35 mouse cellular contexts compared by ENCODE assay signal in the genomic region with DNA sequence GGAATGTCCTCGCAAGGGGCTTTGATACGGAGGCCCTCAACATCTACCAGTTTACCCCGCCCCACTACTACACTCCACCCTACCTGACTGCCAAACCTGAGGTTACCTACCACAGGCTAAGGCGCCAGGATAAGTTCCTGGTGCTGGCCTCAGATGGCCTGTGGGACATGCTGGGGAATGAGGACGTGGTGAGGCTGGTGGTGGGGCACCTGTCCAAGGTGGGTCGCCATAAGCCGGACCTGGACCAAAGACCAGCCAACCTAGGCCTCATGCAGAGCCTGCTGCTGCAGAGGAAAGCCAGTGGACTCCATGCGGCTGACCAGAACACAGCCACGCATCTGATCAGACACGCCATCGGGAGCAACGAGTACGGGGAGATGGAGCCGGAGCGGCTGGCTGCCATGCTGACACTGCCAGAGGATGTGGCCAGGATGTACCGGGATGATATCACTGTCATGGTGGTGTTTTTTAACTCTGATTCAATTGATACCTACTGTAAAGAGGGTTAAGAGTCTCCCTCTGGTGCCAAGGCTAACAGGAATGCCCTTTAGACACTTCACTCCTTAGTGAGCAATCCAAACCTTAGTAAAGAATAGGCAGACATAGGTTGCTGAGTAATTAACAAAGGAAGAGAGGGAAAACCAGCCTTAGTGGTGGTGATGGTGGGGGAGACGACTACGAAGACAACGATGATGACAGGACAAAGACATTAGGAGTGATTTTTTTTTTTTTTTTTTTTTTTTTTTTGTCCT. TPM values are rescaled to one million over a fixed set of nuclear protein-coding genes. Genes with fewer than 3 reads are reported as not detected.
DNase-seq lines count a peak whose midpoint lies in the region; ATAC-seq and TF ChIP-seq lines count a peak whose summit lies in the region.
"Had no signal": no experiment of that assay in that cellular context is flagged by ENCODE, and none has a peak within 500 bp of the region (broad histone marks: within the 10 kb centered on the region; RNA-seq: fewer than 3 reads in every experiment).

No protein-coding gene starts in this region.

- no peak for TF ChIP-seq POLR2A in liver, adult 2 months (IDR thresholded peaks at IDR 0.05; ENCODE audit: extremely low read depth, insufficient read depth, low read length)

- peaks cover 27% of the 10 kb centered on the region for H3K79me2 ChIP-seq in liver, adult 2 months (ENCODE audit: control insufficient read depth, insufficient read depth, low read length)

- no peaks in the 10 kb centered on the region for H3K4me1 ChIP-seq in forebrain, embryonic 11.5 days (replicated peaks; ENCODE audit: control insufficient read depth, insufficient read depth, low read length)
- peaks cover 17% of the 10 kb centered on the region for H3K4me1 ChIP-seq in forebrain, embryonic 12.5 days
- H3K4me1 ChIP-seq in liver, adult 2 months (ENCODE audit: control insufficient read depth, insufficient read depth, low read length), result peaks cover 45% of the 10 kb centered on the region
- H3K4me1 ChIP-seq in liver, embryonic 12.5 days, result peaks cover 35% of the 10 kb centered on the region
- H3K4me1 ChIP-seq in G1E (ENCODE audit: insufficient read depth, low read depth, low read length), result peaks cover 71% of the 10 kb centered on the region

- no peak for ATAC-seq in forebrain, embryonic 11.5 days (replicated peaks; ENCODE audit: low FRiP score)
- no peak for ATAC-seq in forebrain, embryonic 12.5 days (ENCODE audit: low FRiP score)
- no peak for ATAC-seq in liver, embryonic 12.5 days
- ATAC-seq in G1E (ENCODE audit: extremely low read depth, insufficient number of reproducible peaks, low FRiP score, poor library complexity, severe bottlenecking), result no peak
- ATAC-seq: forebrain, embryonic 14.5 days; forebrain, postnatal 0 days; hindbrain, embryonic 16.5 days; intestine, embryonic 15.5 days; Patski had no signal

- H3K9ac ChIP-seq in forebrain, embryonic 11.5 days (ENCODE audit: low read length), result no peak overlapping the region
- H3K9ac ChIP-seq in forebrain, embryonic 12.5 days, result no peak overlapping the region
- 0 out of 2 replicates have a peak overlapping the region, but pooled peaks have one; percentile 1 for H3K9ac ChIP-seq in liver, adult 2 months (ENCODE audit: low read depth, low read length)
- H3K9ac ChIP-seq in liver, embryonic 12.5 days, result no peak overlapping the region
- H3K9ac ChIP-seq: embryonic facial prominence, embryonic 13.5 days; forebrain, postnatal 0 days; heart, embryonic 12.5 days; heart, embryonic 15.5 days; hindbrain, embryonic 12.5 days; intestine, embryonic 15.5 days had no signal

- H3K9me3 ChIP-seq in forebrain, embryonic 11.5 days (ENCODE audit: control insufficient read depth, low read length), result no peaks in the 10 kb centered on the region
- H3K9me3 ChIP-seq in forebrain, embryonic 12.5 days, result no peaks in the 10 kb centered on the region
- H3K9me3 ChIP-seq in liver, embryonic 12.5 days (replicated peaks), result no peaks in the 10 kb centered on the region
- H3K9me3 ChIP-seq in G1E (replicated peaks), result no peaks in the 10 kb centered on the region
- H3K9me3 ChIP-seq: embryonic facial prominence, embryonic 10.5 days; embryonic facial prominence, embryonic 13.5 days; heart, embryonic 12.5 days; heart, embryonic 15.5 days; hindbrain, embryonic 12.5 days; intestine, embryonic 15.5 days had no signal

- peak; percentile 48 for DNase-seq in forebrain, embryonic 11.5 days (ENCODE audit: low spot score)
- DNase-seq in liver, adult 2 months (ENCODE audit: extremely low read depth, low read depth, low spot score), result peak; percentile 60
- no peak for DNase-seq in G1E (ENCODE audit: low spot score)
- DNase-seq in ovary, postnatal 14 days (ENCODE audit: low spot score), result no peak
- DNase-seq in kidney, adult 18-20 months, result no peak
- DNase-seq: adrenal gland, adult 2 months; adrenal gland, postnatal 14 days; B cell, adult 2 months; cerebellum, adult 11-12 months; cerebellum, adult 8-10 months; cerebellum, postnatal 10 days; cerebellum, postnatal 36 days; embryo, embryonic 11 days; forebrain, postnatal 0 days; gastrocnemius, adult 2 months; gastrocnemius, postnatal 14 days; heart, adult 18-20 months; heart, postnatal 14 days; heart, postnatal 4 days had no signal

- H3K4me3 ChIP-seq in forebrain, embryonic 11.5 days (ENCODE audit: low read depth, low read length), result no peak overlapping the region
- H3K4me3 ChIP-seq in forebrain, embryonic 12.5 days (replicated peaks), result no peak overlapping the region
- no peak overlapping the region; the same call in 1 of the 2 replicates for H3K4me3 ChIP-seq in liver, adult 2 months (ENCODE audit: insufficient read depth, low read depth, low read length)
- H3K4me3 ChIP-seq in liver, embryonic 12.5 days, result no peak overlapping the region
- peak overlapping the region; percentile 48; the same call in 1 of the 2 replicates for H3K4me3 ChIP-seq in G1E (ENCODE audit: low read depth, low read length)
- H3K4me3 ChIP-seq: embryonic facial prominence, embryonic 10.5 days; embryonic facial prominence, embryonic 13.5 days; erythroblast, embryonic 14.5 days; gastrocnemius, adult 2 months; heart, embryonic 12.5 days; heart, embryonic 15.5 days; hindbrain, embryonic 12.5 days; intestine, embryonic 15.5 days had no signal

- no peaks in the 10 kb centered on the region for H3K27me3 ChIP-seq in forebrain, embryonic 11.5 days (ENCODE audit: control insufficient read depth, insufficient read depth, low read length)
- H3K27me3 ChIP-seq in forebrain, embryonic 12.5 days, result no peaks in the 10 kb centered on the region
- no peaks in the 10 kb centered on the region for H3K27me3 ChIP-seq in liver, adult 2 months (ENCODE audit: control insufficient read depth, insufficient read depth, low read length)
- no peaks in the 10 kb centered on the region for H3K27me3 ChIP-seq in liver, embryonic 12.5 days (replicated peaks)
- no peaks in the 10 kb centered on the region for H3K27me3 ChIP-seq in G1E (ENCODE audit: insufficient read depth, low read length)
- H3K27me3 ChIP-seq: CH12.LX; embryonic facial prominence, embryonic 13.5 days; heart, embryonic 12.5 days; heart, embryonic 15.5 days; hindbrain, embryonic 12.5 days; intestine, embryonic 15.5 days; Patski had no signal

- no peak overlapping the region for H3K27ac ChIP-seq in forebrain, embryonic 11.5 days (ENCODE audit: low read depth, low read length)
- H3K27ac ChIP-seq in forebrain, embryonic 12.5 days, result no peak overlapping the region
- peak overlapping the region; percentile 9; the same call in 1 of the 2 replicates for H3K27ac ChIP-seq in liver, adult 2 months (replicated peaks; ENCODE audit: insufficient read depth, low read depth, low read length)
- H3K27ac ChIP-seq in liver, embryonic 12.5 days, result no peak overlapping the region
- H3K27ac ChIP-seq: embryonic facial prominence, embryonic 10.5 days; embryonic facial prominence, embryonic 13.5 days; gastrocnemius, adult 2 months; heart, embryonic 15.5 days; hindbrain, embryonic 12.5 days; intestine, embryonic 15.5 days had no signal

- 96% methylated on average over 19 of the region's 19 CpGs for WGBS in forebrain, embryonic 11.5 days
- 95% methylated on average over 19 of the region's 19 CpGs for WGBS in forebrain, embryonic 12.5 days
- 83% methylated on average over 19 of the region's 19 CpGs for WGBS in liver, adult 2 months
- 84% methylated on average over 19 of the region's 19 CpGs for WGBS in liver, embryonic 12.5 days (ENCODE audit: insufficient replicate concordance)

- no peak overlapping the region for H3K4me2 ChIP-seq in forebrain, embryonic 11.5 days (ENCODE audit: low read depth, low read length, severe bottlenecking)
- no peak overlapping the region for H3K4me2 ChIP-seq in forebrain, embryonic 12.5 days
- no peak overlapping the region for H3K4me2 ChIP-seq in liver, embryonic 12.5 days
- H3K4me2 ChIP-seq: embryonic facial prominence, embryonic 13.5 days; heart, embryonic 12.5 days; heart, embryonic 15.5 days; hindbrain, embryonic 12.5 days; intestine, embryonic 15.5 days had no signal

- peaks cover 7% of the 10 kb centered on the region for H3K36me3 ChIP-seq in forebrain, embryonic 11.5 days (ENCODE audit: control insufficient read depth, insufficient read depth, low read length)
- H3K36me3 ChIP-seq in forebrain, embryonic 12.5 days (replicated peaks), result peaks cover 26% of the 10 kb centered on the region
- peaks cover 25% of the 10 kb centered on the region for H3K36me3 ChIP-seq in liver, adult 2 months (ENCODE audit: control insufficient read depth, insufficient read depth, low read length)
- H3K36me3 ChIP-seq in liver, embryonic 12.5 days, result peaks cover 29% of the 10 kb centered on the region
- H3K36me3 ChIP-seq in G1E (replicated peaks), result peaks cover 66% of the 10 kb centered on the region

- no peak for TF ChIP-seq CTCF in liver, adult 2 months (IDR thresholded peaks at IDR 0.05; ENCODE audit: low read depth, low read length)
- no peak for TF ChIP-seq CTCF in G1E (IDR thresholded peaks at IDR 0.05; ENCODE audit: low read depth, low read length)

RNA-seq across cellular contexts. Expression of gene Pdp2, which starts 3.5 kb away (rescaled TPM):
- 16.5 and 18.7 TPM in 2 replicates for polyA plus RNA-seq in forebrain, embryonic 11.5 days (2014; fragmentation: Nextera tagmentation; extraction: Ambion mirVana)
- 14.2 and 14.9 TPM in 2 replicates for polyA plus RNA-seq in forebrain, embryonic 12.5 days (2016; fragmentation: Nextera tagmentation; extraction: Ambion mirVana)
- 16.4 and 20.0 TPM in 2 replicates for total RNA-seq in liver, adult 2 months (2014; rRNA removed)
- polyA plus RNA-seq in liver, adult 2 months (2012; rRNA removed), result 9.6 and 11.9 TPM in 2 replicates
- polyA plus RNA-seq in liver, embryonic 12.5 days (2016; fragmentation: Nextera tagmentation; extraction: Ambion mirVana), result 5.8 and 6.0 TPM in 2 replicates
- total RNA-seq in G1E (2014; fragmentation: Nextera tagmentation) (14.2 and 17.7 TPM in 2 replicates), G1E (2017) (20.4 and 22.8 TPM in 2 replicates)
- polyA plus RNA-seq in G1E (2012), result 3.1 and 4.4 TPM in 2 replicates

RNA-seq across cellular contexts. Expression of gene Cdh16, which starts 29.4 kb away (rescaled TPM):
- polyA plus RNA-seq in forebrain, embryonic 11.5 days (2014; fragmentation: Nextera tagmentation; extraction: Ambion mirVana), result not detected in 2 replicates
- polyA plus RNA-seq in forebrain, embryonic 12.5 days (2016; fragmentation: Nextera tagmentation; extraction: Ambion mirVana), result not detected in 2 replicates
- total RNA-seq in liver, adult 2 months (2014; rRNA removed), result 0.07 TPM in 1 of 2 replicates, not detected in the other
- polyA plus RNA-seq in liver, adult 2 months (2012; rRNA removed), result not detected in 2 replicates
- polyA plus RNA-seq in liver, embryonic 12.5 days (2016; fragmentation: Nextera tagmentation; extraction: Ambion mirVana), result 0.21 and 0.36 TPM in 2 replicates
- not detected in 2 replicates for total RNA-seq in G1E (2014; fragmentation: Nextera tagmentation)
- total RNA-seq in G1E (2017), result 0.17 and 0.22 TPM in 2 replicates
- not detected in 2 replicates for polyA plus RNA-seq in G1E (2012)
- total RNA-seq: adrenal gland, adult 2 months; adrenal gland, postnatal 14 days; CH12.LX; forebrain, postnatal 0 days; gastrocnemius, adult 2 months; gastrocnemius, postnatal 14 days had no signal
- polyA plus RNA-seq: adrenal gland, adult 2 months; brain, embryonic 14.5 days; cortical plate, adult 2 months; embryonic facial prominence, embryonic 10.5 days; embryonic facial prominence, embryonic 13.5 days; erythroblast, embryonic 14.5 days; forebrain, embryonic 14.5 days; forebrain, postnatal 0 days; frontal cortex, adult 2 months; hindbrain, embryonic 12.5 days; hindbrain, embryonic 16.5 days had no signal

RNA-seq across cellular contexts. Expression of gene Rrad, which starts 36.3 kb away (rescaled TPM):
- 0.90 and 1.3 TPM in 2 replicates for polyA plus RNA-seq in forebrain, embryonic 11.5 days (2014; fragmentation: Nextera tagmentation; extraction: Ambion mirVana)
- polyA plus RNA-seq in forebrain, embryonic 12.5 days (2016; fragmentation: Nextera tagmentation; extraction: Ambion mirVana), result 0.69 and 1.7 TPM in 2 replicates
- total RNA-seq in liver, adult 2 months (2014; rRNA removed), result 0.34 and 0.46 TPM in 2 replicates
- polyA plus RNA-seq in liver, adult 2 months (2012; rRNA removed), result 0.23 and 0.50 TPM in 2 replicates
- 0.79 and 1.2 TPM in 2 replicates for polyA plus RNA-seq in liver, embryonic 12.5 days (2016; fragmentation: Nextera tagmentation; extraction: Ambion mirVana)
- total RNA-seq in G1E (2014; fragmentation: Nextera tagmentation) (4.4 and 6.8 TPM in 2 replicates), G1E (2017) (4.9 and 5.3 TPM in 2 replicates)
- polyA plus RNA-seq in G1E (2012), result 7.2 and 7.9 TPM in 2 replicates

RNA-seq across cellular contexts. Expression of gene Ciao2b, which starts 47.0 kb away (rescaled TPM):
- 89.2 and 90.0 TPM in 2 replicates for polyA plus RNA-seq in forebrain, embryonic 11.5 days (2014; fragmentation: Nextera tagmentation; extraction: Ambion mirVana)
- polyA plus RNA-seq in forebrain, embryonic 12.5 days (2016; fragmentation: Nextera tagmentation; extraction: Ambion mirVana), result 104 and 115 TPM in 2 replicates
- 18.7 and 18.9 TPM in 2 replicates for total RNA-seq in liver, adult 2 months (2014; rRNA removed)
- 20.4 and 24.2 TPM in 2 replicates for polyA plus RNA-seq in liver, adult 2 months (2012; rRNA removed)
- polyA plus RNA-seq in liver, embryonic 12.5 days (2016; fragmentation: Nextera tagmentation; extraction: Ambion mirVana), result 71.8 and 74.7 TPM in 2 replicates
- total RNA-seq in G1E (2014; fragmentation: Nextera tagmentation) (20.3 and 20.9 TPM in 2 replicates), G1E (2017) (44.4 and 54.3 TPM in 2 replicates)
- polyA plus RNA-seq in G1E (2012), result 75.3 and 78.3 TPM in 2 replicates

Comparison
In these comparisons a context has a peak if more than half of its experiments do, and no peak if none do; other contexts are left out.
1. DNase-seq: peak in forebrain, embryonic 11.5 days (single experiment) and liver, adult 2 months (single experiment); none in G1E (single experiment), ovary, postnatal 14 days (single experiment) and kidney, adult 18-20 months (single experiment).